Mouse (Mus musculus) liver, postnatal 0 days (tissue): ENCODE measurements around the gene Ece1. TPM values are rescaled to one million over a fixed set of nuclear protein-coding genes. Genes with fewer than 3 reads are reported as not detected.

Experiments used
- ATAC-seq: fragments of 200-750 bp; cut with Nextera tagmentation; 2 replicates; pipeline ENCODE4 v1.8.0; 2017; ENCODE audit warnings: mild to moderate bottlenecking, moderate library complexity
- DNase-seq: peaks from one replicate; pipeline ENCODE4 v3.0.0-alpha.2; 2016
- H3K27ac ChIP-seq: fragments of 300-500 bp; sonication (generic); 2 replicates; pipeline ENCODE4 v1.5.1; 2014; ENCODE audit warnings: antibody characterized with exemption, moderate library complexity, mild to moderate bottlenecking, low read depth
- H3K27me3 ChIP-seq: fragments of 300-500 bp; sonication (generic); 2 replicates; pipeline ENCODE4 v1.6.1; 2014; ENCODE audit warnings: low read length, control low read depth, mixed read lengths; ENCODE audit not compliant: insufficient read depth
- H3K36me3 ChIP-seq: fragments of 300-500 bp; sonication (generic); replicated peaks from 2 replicates; pipeline ENCODE4 v1.6.1; 2014; ENCODE audit warnings: mild to moderate bottlenecking, control low read depth, low read length, moderate library complexity, mixed read lengths; ENCODE audit not compliant: insufficient read depth
- H3K4me1 ChIP-seq: fragments of 300-500 bp; sonication (generic); 2 replicates; pipeline ENCODE4 v1.6.1; 2014; ENCODE audit warnings: antibody characterized with exemption, mild to moderate bottlenecking, control low read depth; ENCODE audit not compliant: insufficient read depth
- H3K4me2 ChIP-seq: fragments of 300-500 bp; sonication (generic); 2 replicates; pipeline ENCODE4 v1.6.1; 2014; ENCODE audit warnings: low read depth, mild to moderate bottlenecking, low read length, moderate library complexity, mixed read lengths
- H3K4me3 ChIP-seq: fragments of 300-500 bp; sonication (generic); 2 replicates; pipeline ENCODE4 v1.5.1; 2014; ENCODE audit warnings: low read depth, low read length
- H3K9ac ChIP-seq: fragments of 300-500 bp; sonication (generic); replicated peaks from 2 replicates; pipeline ENCODE4 v1.6.1; 2014; ENCODE audit warnings: mild to moderate bottlenecking, moderate library complexity
- H3K9me3 ChIP-seq: fragments of 300-500 bp; sonication (generic); 2 replicates; pipeline ENCODE4 v1.6.1; 2016; ENCODE audit warnings: mild to moderate bottlenecking, control low read depth, low read length, mixed read lengths
- CTCF ChIP-seq: sonication (generic); IDR thresholded peaks from 2 replicates; pipeline ENCODE4 v1.5.1; 2016; ENCODE audit warnings: antibody characterized with exemption, low read depth
- EP300 ChIP-seq: IDR thresholded peaks from 2 replicates; pipeline ENCODE4 v1.6.1; 2016; ENCODE audit warnings: antibody characterized with exemption, low read depth, mild to moderate bottlenecking
- WGBS: fragments of 180-500 bp; shearing (Covaris S2); extraction: QIAGEN DNeasy Blood & Tissue Kit; methylation state at CpG from one replicate; pipeline ENCODE4 v1.1.7; 2014; ENCODE audit not compliant: insufficient replicate concordance; 5-methylcytosine and 5-hydroxymethylcytosine counted together
- polyA plus RNA-seq: library from polyadenylated mRNA; unstranded; fragments of >200 nt; fragmentation: Nextera tagmentation; extraction: Ambion mirVana; gene quantifications from 2 replicates; pipeline ENCODE4 v1.2.1, GENCODE M21; 2015

Ece1 gene
- polyA plus RNA-seq, 1 experiment from 2014 or later: 35.7 TPM

DNA sequence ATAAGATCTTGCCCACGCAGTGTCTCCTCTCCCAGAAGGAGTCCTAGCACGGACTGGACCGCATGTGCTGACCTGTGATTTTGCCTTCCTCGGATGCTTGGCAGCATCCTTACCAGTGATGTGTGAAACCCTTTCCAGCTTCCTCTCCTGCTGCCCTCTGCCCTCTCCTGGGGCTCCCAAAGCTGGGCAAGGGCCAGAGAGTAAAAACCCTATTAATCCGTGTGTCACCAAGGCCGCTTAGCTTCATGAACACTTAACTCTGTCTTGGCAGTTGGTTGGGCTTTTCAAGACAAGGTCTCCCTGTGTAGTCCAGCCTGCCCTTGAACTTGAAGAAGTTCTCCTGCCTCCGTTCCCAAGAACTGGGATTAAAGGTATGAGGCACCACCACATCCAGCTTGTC lies 65.1 kb downstream of the Ece1 start:
- H3K4me3 ChIP-seq: no peak overlapping the region
- DNase-seq (no peak), ATAC-seq (no peak)
- peaks cover 17% of the 10 kb centered on the region for H3K4me1 ChIP-seq
- no peak overlapping the region for H3K4me2 ChIP-seq
- H3K9ac ChIP-seq: no peak overlapping the region
- WGBS: 79% methylated on average over 7 of the region's 7 CpGs
- TF ChIP-seq CTCF: no peak
- H3K36me3 ChIP-seq: peaks cover 22% of the 10 kb centered on the region
- H3K27ac ChIP-seq: no peak overlapping the region
- no peaks in the 10 kb centered on the region for H3K27me3 ChIP-seq
- H3K9me3 ChIP-seq: no peaks in the 10 kb centered on the region

DNA sequence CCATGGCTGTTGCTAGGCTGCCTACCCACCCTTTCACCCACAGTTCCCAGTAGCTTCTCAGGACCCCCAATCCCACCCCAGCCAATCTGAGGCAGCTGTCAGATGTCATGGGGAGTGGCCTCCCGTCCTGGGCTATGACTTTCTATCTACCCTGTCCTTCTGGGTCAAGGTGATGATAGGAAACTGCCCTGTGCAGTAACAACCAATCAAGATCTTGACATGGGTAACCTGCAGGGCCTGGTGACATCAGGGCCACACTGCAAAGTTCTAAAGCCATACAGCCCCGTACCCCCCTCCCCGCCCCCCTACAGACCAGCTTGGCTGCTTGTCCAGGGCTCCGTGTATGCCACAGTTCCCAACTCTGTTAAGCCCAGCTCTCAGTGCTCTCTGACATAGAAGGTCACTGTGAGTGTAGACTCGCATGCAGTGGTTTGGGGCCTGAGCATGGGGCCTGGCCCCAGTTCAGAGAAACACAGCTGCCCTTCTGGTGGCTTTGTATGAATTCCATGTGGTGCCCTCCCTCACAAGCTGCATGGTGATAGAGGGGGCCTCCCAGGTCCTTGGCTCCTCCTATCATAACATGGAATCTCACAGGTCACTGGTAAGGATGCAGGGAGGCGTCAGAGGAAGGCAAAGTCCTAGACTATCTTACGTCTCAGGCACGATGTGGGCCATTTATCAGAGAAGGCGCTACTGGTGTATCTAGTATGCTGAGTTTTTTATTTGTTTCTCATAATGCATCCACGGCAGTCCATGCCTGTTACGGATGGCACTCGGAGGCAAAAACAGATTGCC lies 65.9 kb downstream of the Ece1 start:
- no peaks in the 10 kb centered on the region for H3K27me3 ChIP-seq
- no peak for TF ChIP-seq EP300
- TF ChIP-seq CTCF: no peak
- H3K27ac ChIP-seq: 0 out of 2 replicates have a peak overlapping the region, but pooled peaks have one; percentile 7
- peaks cover 17% of the 10 kb centered on the region for H3K4me1 ChIP-seq
- H3K9ac ChIP-seq: no peak overlapping the region
- H3K4me3 ChIP-seq: no peak overlapping the region
- H3K4me2 ChIP-seq: no peak overlapping the region
- DNase-seq (no peak), ATAC-seq (no peak)
- WGBS: 75% methylated on average over 12 of the region's 12 CpGs
- H3K9me3 ChIP-seq: no peaks in the 10 kb centered on the region
- peaks cover 15% of the 10 kb centered on the region for H3K36me3 ChIP-seq

- Histone ChIP-seq H3K27ac (peak overlapping the region; percentile 2; the same call in 1 of the 2 replicates), H3K27me3 (no peaks in the 10 kb centered on the region), H3K4me2 (no peak overlapping the region), H3K36me3 (peaks cover 15% of the 10 kb centered on the region), H3K9me3 (no peaks in the 10 kb centered on the region), H3K9ac (no peak overlapping the region), H3K4me3 (no peak overlapping the region), H3K4me1 (peaks cover 17% of the 10 kb centered on the region)
- TF ChIP-seq EP300: no peak
- TF ChIP-seq CTCF: no peak
- DNase-seq (no peak), ATAC-seq (no peak)
- WGBS: 86% methylated on average over 1 of the region's 1 CpGs
These were observed 66.8 kb downstream of the Ece1 start for GRCm38 (mm10) chr4:137928813-137929212.

GRCm38 (mm10) chr4:137929341-137930016 lies 67.4 kb downstream of the Ece1 start:
- Histone ChIP-seq H3K4me3 (no peak overlapping the region), H3K9me3 (no peaks in the 10 kb centered on the region), H3K36me3 (peaks cover 18% of the 10 kb centered on the region), H3K4me1 (peaks cover 17% of the 10 kb centered on the region), H3K4me2 (no peak overlapping the region), H3K27ac (peak overlapping the region; percentile 83; the same call in 1 of the 2 replicates), H3K9ac (no peak overlapping the region), H3K27me3 (no peaks in the 10 kb centered on the region)
- no peak for TF ChIP-seq EP300
- DNase-seq: no peak
- no peak for ATAC-seq
- 80% methylated on average over 15 of the region's 15 CpGs for WGBS

GRCm38 (mm10) chr4:137930500-137931008 lies 68.5 kb downstream of the Ece1 start:
- TF ChIP-seq EP300 (no peak), CTCF (no peak)
- 58% methylated on average over 9 of the region's 9 CpGs for WGBS
- Histone ChIP-seq H3K36me3 (peaks cover 22% of the 10 kb centered on the region), H3K9me3 (no peaks in the 10 kb centered on the region), H3K4me3 (no peak overlapping the region), H3K9ac (0 out of 2 replicates have a peak overlapping the region, but pooled peaks have one; percentile 18), H3K4me1 (peaks cover 17% of the 10 kb centered on the region), H3K27me3 (no peaks in the 10 kb centered on the region), H3K4me2 (peak overlapping the region; percentile 50), H3K27ac (peak overlapping the region; percentile 83)
- no peak for ATAC-seq
- no peak for DNase-seq

GRCm38 (mm10) chr4:137931009-137931757 lies 69.1 kb downstream of the Ece1 start:
- peak; percentile 93 for ATAC-seq
- no peaks in the 10 kb centered on the region for H3K27me3 ChIP-seq
- peak; percentile 72 for DNase-seq
- peaks cover 17% of the 10 kb centered on the region for H3K4me1 ChIP-seq
- 41% methylated on average over 18 of the region's 18 CpGs for WGBS
- peak overlapping the region; percentile 83 for H3K27ac ChIP-seq
- H3K4me3 ChIP-seq: no peak overlapping the region
- peak overlapping the region; percentile 50 for H3K4me2 ChIP-seq
- no peaks in the 10 kb centered on the region for H3K9me3 ChIP-seq
- peaks cover 24% of the 10 kb centered on the region for H3K36me3 ChIP-seq
- H3K9ac ChIP-seq: 0 out of 2 replicates have a peak overlapping the region, but pooled peaks have one; percentile 18
- TF ChIP-seq CTCF (no peak), EP300 (peak; percentile 80)
